Mouse (Mus musculus) MEL (cell line): ENCODE measurements around the gene 2300002M23Rik. TPM values are rescaled to one million over a fixed set of nuclear protein-coding genes. Genes with fewer than 3 reads are reported as not detected.

ENCODE experiments used
- DNase-seq: peaks from one replicate; pipeline ENCODE4 v3.0.0; 2011; ENCODE audit warnings: low read depth, low spot score
- H3K27ac ChIP-seq: 2 replicates; pipeline ENCODE4 v1.5.1; 2012; ENCODE audit warnings: low read depth, mild to moderate bottlenecking, control low read depth, low read length, moderate library complexity; ENCODE audit not compliant: control insufficient read depth
- H3K27me3 ChIP-seq, 2 experiments: fragments of 150-350 bp in 1 of 2; sonication (generic) in 1 of 2; 2 replicates each; pipeline ENCODE4 v1.6.1; 2012; ENCODE audit warnings: low read length in 2 of 2, mild to moderate bottlenecking in 2 of 2, improper control_type of control experiment in 1 of 2, moderate library complexity in 1 of 2; ENCODE audit not compliant: insufficient read depth in 2 of 2, control insufficient read depth in 1 of 2
- H3K36me3 ChIP-seq, 2 experiments: 2 replicates each; pipeline ENCODE4 v1.6.1; 2012 to 2014; ENCODE audit warnings: low read length in 2 of 2, improper control_type of control experiment in 1 of 2, inconsistent platforms in 1 of 2, mild to moderate bottlenecking in 1 of 2; ENCODE audit not compliant: insufficient read depth in 2 of 2, control insufficient read depth in 1 of 2
- H3K4me1 ChIP-seq, 2 experiments: fragments of 150-350 bp in 1 of 2; sonication (generic) in 1 of 2; 2 replicates each; pipeline ENCODE4 v1.6.1; 2012; ENCODE audit warnings: low read length in 2 of 2, improper control_type of control experiment in 1 of 2, mild to moderate bottlenecking in 1 of 2; ENCODE audit not compliant: insufficient read depth in 2 of 2, control insufficient read depth in 1 of 2
- H3K4me3 ChIP-seq, 2 experiments: fragments of 150-350 bp in 1 of 2; sonication (generic) in 1 of 2; 2 replicates each; pipeline ENCODE4 v1.5.1; 2012; ENCODE audit warnings: low read depth in 2 of 2, low read length in 2 of 2, mild to moderate bottlenecking in 2 of 2, moderate library complexity in 2 of 2, control low read depth in 1 of 2, improper control_type of control experiment in 1 of 2; ENCODE audit not compliant: control insufficient read depth in 1 of 2, insufficient read depth in 1 of 2
- H3K79me2 ChIP-seq: 2 replicates; pipeline ENCODE4 v1.6.1; 2012; ENCODE audit warnings: mild to moderate bottlenecking, low read length, moderate library complexity; ENCODE audit not compliant: control insufficient read depth, poor library complexity, insufficient read depth
- H3K9ac ChIP-seq: 2 replicates; pipeline ENCODE4 v1.6.1; 2012; ENCODE audit warnings: low read depth, mild to moderate bottlenecking, control low read depth, low read length, moderate library complexity; ENCODE audit not compliant: control insufficient read depth, poor library complexity, severe bottlenecking
- H3K9me3 ChIP-seq: fragments of 150-350 bp; sonication (generic); replicated peaks from 2 replicates; pipeline ENCODE4 v1.6.1; 2012; ENCODE audit warnings: mild to moderate bottlenecking, low read length, improper control_type of control experiment, moderate library complexity; ENCODE audit not compliant: insufficient read depth
- CHD1 ChIP-seq: IDR thresholded peaks from 2 replicates; pipeline ENCODE4 v1.6.1; 2012; ENCODE audit warnings: low read depth, mild to moderate bottlenecking, inconsistent platforms, low read length, improper control_type of control experiment
- CTCF ChIP-seq, 3 experiments: IDR thresholded peaks in 2 of 3; conservative IDR thresholded peaks in 1 of 3; 2 replicates each; pipeline ENCODE4 v1.5.1; 2011 to 2012; ENCODE audit warnings: low read length in 3 of 3, low read depth in 2 of 3, mild to moderate bottlenecking in 2 of 3, improper control_type of control experiment in 1 of 3, inconsistent platforms in 1 of 3, mixed read lengths in 1 of 3, moderate library complexity in 1 of 3; ENCODE audit not compliant: control insufficient read depth in 1 of 3, insufficient read depth in 1 of 3, poor library complexity in 1 of 3, severe bottlenecking in 1 of 3
- E2F4 ChIP-seq: IDR thresholded peaks from 2 replicates; pipeline ENCODE4 v1.6.1; 2011; ENCODE audit warnings: low read depth, low read length, improper control_type of control experiment, borderline replicate concordance
- ELF1 ChIP-seq: IDR thresholded peaks from 2 replicates; pipeline ENCODE4 v1.6.1; 2014; ENCODE audit warnings: low read depth, mild to moderate bottlenecking, inconsistent platforms, low read length, improper control_type of control experiment, moderate library complexity
- EP300 ChIP-seq, 2 experiments: IDR thresholded peaks; 2 replicates each; pipeline ENCODE4 v1.6.1; 2011; ENCODE audit warnings: improper control_type of control experiment in 2 of 2, low read length in 2 of 2, low read depth in 1 of 2, mild to moderate bottlenecking in 1 of 2
- ETS1 ChIP-seq: IDR thresholded peaks from 2 replicates; pipeline ENCODE4 v1.6.1; 2012; ENCODE audit warnings: low read depth, mild to moderate bottlenecking, inconsistent platforms, low read length, improper control_type of control experiment, moderate library complexity
- GABPA ChIP-seq: IDR thresholded peaks from 2 replicates; pipeline ENCODE4 v1.6.1; 2012; ENCODE audit warnings: low read depth, mild to moderate bottlenecking, inconsistent platforms, low read length, improper control_type of control experiment, moderate library complexity
- GATA1 ChIP-seq: IDR thresholded peaks from 2 replicates; pipeline ENCODE4 v1.6.1; 2011; ENCODE audit warnings: low read depth, low read length, improper control_type of control experiment
- HCFC1 ChIP-seq: IDR thresholded peaks from 2 replicates; pipeline ENCODE4 v1.6.1; 2012; ENCODE audit warnings: low read depth, mild to moderate bottlenecking, inconsistent platforms, low read length, improper control_type of control experiment, moderate library complexity
- JUND ChIP-seq: IDR thresholded peaks from 2 replicates; pipeline ENCODE4 v1.6.1; 2011; ENCODE audit warnings: low read depth, mild to moderate bottlenecking, improper control_type of control experiment, low read length
- KAT2A ChIP-seq: conservative IDR thresholded peaks from 2 replicates; pipeline ENCODE4 v1.6.1; 2012; ENCODE audit warnings: low read depth, low read length, improper control_type of control experiment, inconsistent platforms
- MAFK ChIP-seq: IDR thresholded peaks from 2 replicates; pipeline ENCODE4 v1.6.1; 2011; ENCODE audit warnings: low read depth, mild to moderate bottlenecking, low read length, improper control_type of control experiment, borderline replicate concordance
- MAX ChIP-seq: IDR thresholded peaks from 2 replicates; pipeline ENCODE4 v1.6.1; 2011; ENCODE audit warnings: low read length, improper control_type of control experiment
- MAZ ChIP-seq: IDR thresholded peaks from 2 replicates; pipeline ENCODE4 v1.6.1; 2012; ENCODE audit warnings: low read depth, mild to moderate bottlenecking, inconsistent platforms, low read length, improper control_type of control experiment
- MEF2A ChIP-seq: IDR thresholded peaks from 2 replicates; pipeline ENCODE4 v1.6.1; 2014; ENCODE audit warnings: low read depth, mild to moderate bottlenecking, inconsistent platforms, low read length, improper control_type of control experiment; ENCODE audit not compliant: poor library complexity, insufficient replicate concordance, severe bottlenecking; ENCODE audit errors: extremely low read depth
- MYB ChIP-seq: IDR thresholded peaks from 2 replicates; pipeline ENCODE4 v1.6.1; 2011; ENCODE audit warnings: mild to moderate bottlenecking, low read depth, low read length, improper control_type of control experiment
- MYC ChIP-seq: IDR thresholded peaks from 2 replicates; pipeline ENCODE4 v1.6.1; 2011; ENCODE audit warnings: low read depth, mild to moderate bottlenecking, low read length, improper control_type of control experiment, moderate library complexity
- NELFE ChIP-seq: IDR thresholded peaks from 2 replicates; pipeline ENCODE4 v1.6.1; 2011; ENCODE audit warnings: low read depth, low read length, improper control_type of control experiment
- NRF1 ChIP-seq: IDR thresholded peaks from 2 replicates; pipeline ENCODE4 v1.6.1; 2014; ENCODE audit warnings: low read depth, mild to moderate bottlenecking, inconsistent platforms, low read length, improper control_type of control experiment, moderate library complexity; ENCODE audit not compliant: poor library complexity, insufficient read depth, severe bottlenecking
- POLR2A ChIP-seq, 2 experiments: IDR thresholded peaks; 2 replicates each; pipeline ENCODE4 v1.6.1; 2011 to 2012; ENCODE audit warnings: low read length in 2 of 2, mild to moderate bottlenecking in 2 of 2, control low read depth in 1 of 2, improper control_type of control experiment in 1 of 2, low read depth in 1 of 2, moderate library complexity in 1 of 2; ENCODE audit not compliant: control insufficient read depth in 1 of 2, insufficient read depth in 1 of 2, poor library complexity in 1 of 2
- RAD21 ChIP-seq: IDR thresholded peaks from 2 replicates; pipeline ENCODE4 v1.6.1; 2011; ENCODE audit warnings: mild to moderate bottlenecking, low read depth, low read length, improper control_type of control experiment
- RCOR1 ChIP-seq: IDR thresholded peaks from 2 replicates; pipeline ENCODE4 v1.6.1; 2012; ENCODE audit warnings: low read depth, mild to moderate bottlenecking, inconsistent platforms, low read length, improper control_type of control experiment
- SIN3A ChIP-seq: IDR thresholded peaks from 2 replicates; pipeline ENCODE4 v1.6.1; 2012; ENCODE audit warnings: low read length, improper control_type of control experiment, inconsistent platforms
- SMC3 ChIP-seq: IDR thresholded peaks from 2 replicates; pipeline ENCODE4 v1.6.1; 2011; ENCODE audit warnings: low read depth, low read length, improper control_type of control experiment
- TAL1 ChIP-seq: IDR thresholded peaks from 2 replicates; pipeline ENCODE4 v1.6.1; 2012; ENCODE audit warnings: mild to moderate bottlenecking, inconsistent platforms, low read length, moderate library complexity, mixed read lengths
- TCF12 ChIP-seq: IDR thresholded peaks from 2 replicates; pipeline ENCODE4 v1.6.1; 2014; ENCODE audit warnings: low read depth, mild to moderate bottlenecking, inconsistent platforms, low read length, improper control_type of control experiment, moderate library complexity
- UBTF ChIP-seq: IDR thresholded peaks from 2 replicates; pipeline ENCODE4 v1.6.1; 2012; ENCODE audit warnings: low read depth, mild to moderate bottlenecking, inconsistent platforms, low read length, improper control_type of control experiment, moderate library complexity, borderline replicate concordance; ENCODE audit not compliant: insufficient read depth
- USF1 ChIP-seq: IDR thresholded peaks from 2 replicates; pipeline ENCODE4 v1.6.1; 2014; ENCODE audit warnings: low read depth, mild to moderate bottlenecking, inconsistent platforms, low read length, improper control_type of control experiment, moderate library complexity
- ZC3H11A ChIP-seq: IDR thresholded peaks from 2 replicates; pipeline ENCODE4 v1.6.1; 2012; ENCODE audit warnings: low read depth, mild to moderate bottlenecking, inconsistent platforms, low read length, improper control_type of control experiment
- ZKSCAN1 ChIP-seq: IDR thresholded peaks from 2 replicates; pipeline ENCODE4 v1.6.1; 2012; ENCODE audit warnings: low read depth, mild to moderate bottlenecking, inconsistent platforms, low read length, improper control_type of control experiment, moderate library complexity
- ZMIZ1 ChIP-seq: IDR thresholded peaks from 2 replicates; pipeline ENCODE4 v1.6.1; 2012; ENCODE audit warnings: low read depth, mild to moderate bottlenecking, inconsistent platforms, low read length, improper control_type of control experiment, moderate library complexity
- ZNF384 ChIP-seq: IDR thresholded peaks from 2 replicates; pipeline ENCODE4 v1.6.1; 2012; ENCODE audit warnings: low read depth, mild to moderate bottlenecking, inconsistent platforms, low read length, improper control_type of control experiment
- polyA plus RNA-seq, 2 experiments: library from polyadenylated mRNA; stranded (reverse) in 1 of 2; unstranded in 1 of 2; fragments of >175 nt in 1 of 2; fragments of >200 nt in 1 of 2; gene quantifications; 2 replicates each; pipeline versions ENCODE4 v1.2.1 to v1.2.4; 2012; ENCODE audit warnings: low replicate concordance in 2 of 2, low read depth in 1 of 2; ENCODE audit not compliant: insufficient read length in 2 of 2, insufficient read depth in 1 of 2, missing spikeins in 1 of 2
- total RNA-seq: library from RNA; depleted of rRNA; stranded (reverse); fragments of 300-350 nt; gene quantifications from 2 replicates; pipeline ENCODE4 v1.2.3, GENCODE M21; 2012

Gene 2300002M23Rik
- total and polyA plus RNA-seq, 3 experiments = not detected

GRCm38 (mm10) chr17:35578211-35578610, 11.0 kb downstream of the 2300002M23Rik start (continued):
- TF ChIP-seq GATA1 = no peak
- no peak for TF ChIP-seq MYB
- TF ChIP-seq ZMIZ1 = no peak
- peak; percentile 40; the same call in 1 of the 2 replicates for TF ChIP-seq ZC3H11A
- no peak; the same call in 1 of the 2 replicates for TF ChIP-seq ZKSCAN1
- no peak; the same call in 1 of the 2 replicates for TF ChIP-seq SIN3A
- peak; percentile 51; the same call in 1 of the 2 replicates for TF ChIP-seq JUND
- TF ChIP-seq GABPA = no peak
- no peak for TF ChIP-seq E2F4
- TF ChIP-seq EP300 (IDR thresholded peaks at IDR 0.05; ENCODE audit: low read depth in 1 of 2, low read length in 2 of 2) = peak in 1 of 2 experiments; percentile 41; a peak in 2 of 4 replicates
- TF ChIP-seq TAL1 = no peak
- TF ChIP-seq MYC = no peak
- no peak for TF ChIP-seq UBTF
- no peak for TF ChIP-seq ELF1
- TF ChIP-seq HCFC1 = peak; percentile 50; the same call in 1 of the 2 replicates
- no peak for TF ChIP-seq CHD1
- peak; percentile 86 to 98 (median 90) for TF ChIP-seq CTCF (IDR thresholded peaks at IDR 0.05 in 2 of 3, conservative IDR thresholded peaks at IDR 0.05 in 1 of 3; ENCODE audit: control insufficient read depth in 1 of 3, insufficient read depth in 1 of 3, low read depth in 2 of 3, low read length in 3 of 3, poor library complexity in 1 of 3, severe bottlenecking in 1 of 3)

- no peak overlapping the region for H3K9ac ChIP-seq
- no peaks in the 10 kb centered on the region for H3K79me2 ChIP-seq
- no peaks in the 10 kb centered on the region for H3K9me3 ChIP-seq
- no peaks in the 10 kb centered on the region for H3K27me3 ChIP-seq
- TF ChIP-seq MEF2A (no peak), CHD1 (no peak), CTCF (IDR thresholded peaks at IDR 0.05 in 2 of 3, conservative IDR thresholded peaks at IDR 0.05 in 1 of 3; ENCODE audit: control insufficient read depth in 1 of 3, insufficient read depth in 1 of 3, low read depth in 2 of 3, low read length in 3 of 3, poor library complexity in 1 of 3, severe bottlenecking in 1 of 3) (peak; percentile 74 to 89 (median 77)), NELFE (no peak), ZNF384 (no peak), MYB (no peak), TAL1 (no peak), ZC3H11A (peak; percentile 39), POLR2A (IDR thresholded peaks at IDR 0.05; ENCODE audit: control insufficient read depth in 1 of 2, insufficient read depth in 1 of 2, low read depth in 1 of 2, low read length in 2 of 2, poor library complexity in 1 of 2) (no peak), MAX (no peak), ETS1 (no peak), GATA1 (no peak), RCOR1 (no peak), E2F4 (no peak), SMC3 (peak; percentile 50), USF1 (no peak), NRF1 (no peak), MAFK (no peak), HCFC1 (no peak), TCF12 (no peak), KAT2A (no peak), JUND (no peak), ZKSCAN1 (no peak), UBTF (no peak), RAD21 (peak; percentile 65), MAZ (no peak)
- TF ChIP-seq, all 39 proteins: peak for 4
- no peaks in the 10 kb centered on the region for H3K4me1 ChIP-seq
- H3K4me3 ChIP-seq = no peak overlapping the region
- no peak overlapping the region for H3K27ac ChIP-seq
- DNase-seq = peak; percentile 48
- H3K36me3 ChIP-seq = no peaks in the 10 kb centered on the region
These were observed 15.7 kb downstream of the 2300002M23Rik start for GRCm38 (mm10) chr17:35582900-35583299.
